Mouse (Mus musculus) CH12.LX (cell line): ENCODE results near the gene Mpz. TPM values are rescaled to one million over a fixed set of nuclear protein-coding genes. Genes with fewer than 3 reads are reported as not detected.

Experiments used
- DNase-seq: peaks from one replicate; pipeline ENCODE4 v3.0.0-alpha.2; 2013; ENCODE audit errors: extremely low read depth
- H3K27ac ChIP-seq: 2 replicates; pipeline ENCODE4 v1.5.1; 2012; ENCODE audit warnings: low read depth, mild to moderate bottlenecking, control low read depth, moderate library complexity; ENCODE audit not compliant: insufficient read depth
- H3K27me3 ChIP-seq: replicated peaks from 2 replicates; pipeline ENCODE3; 2012; ENCODE audit warnings: inconsistent platforms
- H3K36me3 ChIP-seq, 2 experiments: replicated peaks in 1 of 2; 2 replicates each; pipeline versions ENCODE3 to v1.6.1; 2012; ENCODE audit warnings: inconsistent platforms in 1 of 2, low read length in 1 of 2, mild to moderate bottlenecking in 1 of 2, mixed read lengths in 1 of 2, moderate library complexity in 1 of 2; ENCODE audit not compliant: control insufficient read depth in 1 of 2, insufficient read depth in 1 of 2
- H3K4me1 ChIP-seq, 2 experiments: 2 replicates each; pipeline ENCODE4 v1.6.1; 2012; ENCODE audit warnings: inconsistent platforms in 1 of 2, moderate library complexity in 1 of 2; ENCODE audit not compliant: insufficient read depth in 2 of 2, control insufficient read depth in 1 of 2
- H3K4me2 ChIP-seq: 2 replicates; pipeline ENCODE4 v1.6.1; 2012; ENCODE audit warnings: low read depth, mild to moderate bottlenecking, control low read depth; ENCODE audit not compliant: poor library complexity, insufficient read depth, severe bottlenecking
- H3K4me3 ChIP-seq, 3 experiments: fragments of 150-350 bp in 1 of 3; sonication (generic) in 1 of 3; replicated peaks in 1 of 3; 2 replicates each; pipeline versions ENCODE3 to v1.5.1; 2011 to 2012; ENCODE audit warnings: low read depth in 2 of 3, low read length in 2 of 3, mild to moderate bottlenecking in 2 of 3, moderate library complexity in 2 of 3, control low read depth in 1 of 3, improper control_type of control experiment in 1 of 3, inconsistent platforms in 1 of 3, mixed read lengths in 1 of 3; ENCODE audit not compliant: poor library complexity in 1 of 3
- H3K79me2 ChIP-seq: replicated peaks from 2 replicates; pipeline ENCODE4 v1.6.1; 2012; ENCODE audit warnings: mild to moderate bottlenecking, moderate library complexity; ENCODE audit not compliant: control insufficient read depth, poor library complexity, insufficient read depth, severe bottlenecking; ENCODE audit errors: extremely low read depth
- H3K9ac ChIP-seq: 2 replicates; pipeline ENCODE4 v1.6.1; 2012; ENCODE audit warnings: low read depth, mild to moderate bottlenecking, control low read depth, moderate library complexity; ENCODE audit not compliant: insufficient read depth
- H3K9me3 ChIP-seq: replicated peaks from 2 replicates; pipeline ENCODE3; 2012; ENCODE audit warnings: low read length, inconsistent platforms, mixed read lengths
- NELFE ChIP-seq: IDR thresholded peaks from 2 replicates; pipeline ENCODE4 v1.6.1; 2011; ENCODE audit warnings: low read depth, low read length, improper control_type of control experiment
- RAD21 ChIP-seq: IDR thresholded peaks from 2 replicates; pipeline ENCODE4 v1.6.1; 2011; ENCODE audit warnings: low read depth, mild to moderate bottlenecking, low read length, improper control_type of control experiment, moderate library complexity
- SIN3A ChIP-seq: IDR thresholded peaks from 2 replicates; pipeline ENCODE4 v1.6.1; 2012; ENCODE audit warnings: low read length, improper control_type of control experiment, inconsistent platforms
- SMC3 ChIP-seq: IDR thresholded peaks from 2 replicates; pipeline ENCODE4 v1.6.1; 2011; ENCODE audit warnings: low read depth, low read length, improper control_type of control experiment
- USF2 ChIP-seq: conservative IDR thresholded peaks from 2 replicates; pipeline ENCODE4 v1.6.1; 2011; ENCODE audit warnings: low read depth, low read length, improper control_type of control experiment
- dilution Hi-C: fragments of 300-500 bp; cut with MboI; formaldehyde crosslinking; loops from 2 replicates; pipeline ENCODE4 v1.14.3; 2020; ENCODE audit warnings: low sequenced_read_pairs; ENCODE audit not compliant: extremely low pct_unique_long_range_greater_than_20kb, extremely low pct_ligation_motif_present
- in situ Hi-C: fragments of 300-500 bp; cut with MboI; formaldehyde crosslinking; loops from 3 replicates; pipeline ENCODE4 v1.14.3; 2019; ENCODE audit warnings: low sequenced_read_pairs, low pct_ligation_motif_present, low pct_unique_long_range_greater_than_20kb, mixed read lengths
- polyA plus RNA-seq: library from polyadenylated mRNA; unstranded; fragments of >175 nt; gene quantifications from 2 replicates; pipeline ENCODE4 v1.2.1, GENCODE M21; 2012; ENCODE audit warnings: low read depth; ENCODE audit not compliant: insufficient read length
- total RNA-seq, 2 experiments: library from RNA; depleted of rRNA; stranded (reverse); fragments of 300-350 nt in 1 of 2; fragments of >200 nt in 1 of 2; gene quantifications; 2 replicates each; pipeline ENCODE4 v1.2.3; 2012 to 2014

Gene Mpz
- total and polyA plus RNA-seq, 3 experiments: 0.21 to 0.49 TPM; not detected in 1

DNA sequence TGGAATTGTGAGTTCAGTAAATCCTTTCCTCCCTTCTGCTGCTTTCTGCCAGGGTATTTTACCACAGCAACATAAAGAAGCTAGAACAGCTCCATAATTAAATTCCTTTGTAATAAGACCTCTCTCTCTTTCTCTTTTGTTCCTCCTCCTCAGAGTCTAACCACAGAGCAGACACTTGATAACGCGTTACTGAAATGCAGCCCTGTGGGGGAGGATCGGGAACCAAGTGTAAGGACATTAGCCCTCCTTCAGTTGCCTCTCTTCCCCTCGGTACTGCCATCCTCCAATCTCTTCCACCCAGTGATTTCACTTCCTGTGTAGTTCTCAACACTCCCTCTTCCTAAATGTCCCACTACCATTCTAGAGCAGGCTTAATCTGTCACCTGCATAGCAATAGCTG, 58.9 kb downstream of the Mpz start:
- Histone ChIP-seq H3K79me2 (no peaks in the 10 kb centered on the region), H3K27me3 (peaks cover 33% of the 10 kb centered on the region), H3K4me3 (no peak overlapping the region), H3K9me3 (peaks cover 5% of the 10 kb centered on the region), H3K27ac (no peak overlapping the region), H3K9ac (no peak overlapping the region), H3K36me3 (no peaks in the 10 kb centered on the region), H3K4me1 (no peaks in the 10 kb centered on the region), H3K4me2 (no peak overlapping the region)
- TF ChIP-seq RAD21 (no peak), NELFE (no peak), USF2 (no peak), SIN3A (no peak), SMC3 (no peak)
- dilution Hi-C loops (no loop called here), in situ Hi-C loops (no loop called here)
- no peak for DNase-seq

Other genes with a start within 250 kb of the Mpz start
Only the 20 nearest of the 24 such genes appear.
- 20.2 and 31.8 TPM in 2 replicates for gene Fcgr2b, start 174.2 kb upstream of the Mpz start, total RNA-seq (2012; rRNA removed)
- gene Fcgr2b, start 174.2 kb upstream of the Mpz start, total RNA-seq (2014; rRNA removed): 29.5 and 31.1 TPM in 2 replicates
- gene Fcgr2b, start 174.2 kb upstream of the Mpz start, polyA plus RNA-seq: 36.1 and 44.3 TPM in 2 replicates
- gene Fcgr4, start 131.8 kb upstream of the Mpz start, total RNA-seq (2012; rRNA removed): 48.4 and 56.8 TPM in 2 replicates
- gene Fcgr4, start 131.8 kb upstream of the Mpz start, total RNA-seq (2014; rRNA removed): 41.8 and 50.2 TPM in 2 replicates
- 46.7 and 52.8 TPM in 2 replicates for gene Fcgr4, start 131.8 kb upstream of the Mpz start, polyA plus RNA-seq
- 4.3 and 8.5 TPM in 2 replicates for gene Fcgr3, start 85.8 kb upstream of the Mpz start, total RNA-seq (2012; rRNA removed)
- gene Fcgr3, start 85.8 kb upstream of the Mpz start, total RNA-seq (2014; rRNA removed): 6.1 and 6.3 TPM in 2 replicates
- gene Fcgr3, start 85.8 kb upstream of the Mpz start, polyA plus RNA-seq: 2.6 and 3.7 TPM in 2 replicates
- gene Cfap126, start 36.8 kb upstream of the Mpz start, total RNA-seq (2012; rRNA removed): 0.76 and 2.0 TPM in 2 replicates
- 0.43 and 0.79 TPM in 2 replicates for gene Cfap126, start 36.8 kb upstream of the Mpz start, total RNA-seq (2014; rRNA removed)
- 2.5 and 3.4 TPM in 2 replicates for gene Cfap126, start 36.8 kb upstream of the Mpz start, polyA plus RNA-seq
- 79.4 and 87.5 TPM in 2 replicates for gene Sdhc, start 108 bp upstream of the Mpz start, total RNA-seq (2012; rRNA removed)
- 178 and 205 TPM in 2 replicates for gene Sdhc, start 108 bp upstream of the Mpz start, total RNA-seq (2014; rRNA removed)
- 120 and 153 TPM in 2 replicates for gene Sdhc, start 108 bp upstream of the Mpz start, polyA plus RNA-seq
- not detected in 2 replicates for gene Pcp4l1, start 45.6 kb downstream of the Mpz start, total RNA-seq (2012; rRNA removed)
- not detected in 2 replicates for gene Pcp4l1, start 45.6 kb downstream of the Mpz start, total RNA-seq (2014; rRNA removed)
- gene Pcp4l1, start 45.6 kb downstream of the Mpz start, polyA plus RNA-seq: not detected in 2 replicates
- 1.2 and 1.6 TPM in 2 replicates for gene Nr1i3, start 63.3 kb downstream of the Mpz start, total RNA-seq (2012; rRNA removed)
- not detected in 2 replicates for gene Nr1i3, start 63.3 kb downstream of the Mpz start, total RNA-seq (2014; rRNA removed)
- 0.10 and 0.23 TPM in 2 replicates for gene Nr1i3, start 63.3 kb downstream of the Mpz start, polyA plus RNA-seq
- 37.1 and 37.6 TPM in 2 replicates for gene Tomm40l, start 71.8 kb downstream of the Mpz start, total RNA-seq (2012; rRNA removed)
- gene Tomm40l, start 71.8 kb downstream of the Mpz start, total RNA-seq (2014; rRNA removed): 34.4 and 36.0 TPM in 2 replicates
- gene Tomm40l, start 71.8 kb downstream of the Mpz start, polyA plus RNA-seq: 24.7 and 32.8 TPM in 2 replicates
- gene Apoa2, start 74.3 kb downstream of the Mpz start, total RNA-seq (2012; rRNA removed): 5.3 and 6.2 TPM in 2 replicates
- gene Apoa2, start 74.3 kb downstream of the Mpz start, total RNA-seq (2014; rRNA removed): 3.0 and 3.7 TPM in 2 replicates
- 3.1 and 4.9 TPM in 2 replicates for gene Apoa2, start 74.3 kb downstream of the Mpz start, polyA plus RNA-seq
- gene Fcer1g, start 83.7 kb downstream of the Mpz start, total RNA-seq (2012; rRNA removed): 10.1 and 13.6 TPM in 2 replicates
- 22.7 and 31.3 TPM in 2 replicates for gene Fcer1g, start 83.7 kb downstream of the Mpz start, total RNA-seq (2014; rRNA removed)
- 35.6 and 51.2 TPM in 2 replicates for gene Fcer1g, start 83.7 kb downstream of the Mpz start, polyA plus RNA-seq
- 0.13 and 0.25 TPM in 2 replicates for gene Adamts4, start 99.7 kb downstream of the Mpz start, total RNA-seq (2012; rRNA removed)
- gene Adamts4, start 99.7 kb downstream of the Mpz start, total RNA-seq (2014; rRNA removed): 0.04 and 0.08 TPM in 2 replicates
- 0.09 and 0.19 TPM in 2 replicates for gene Adamts4, start 99.7 kb downstream of the Mpz start, polyA plus RNA-seq
- gene Ndufs2, start 100.7 kb downstream of the Mpz start, total RNA-seq (2012; rRNA removed): 244 and 265 TPM in 2 replicates
- gene Ndufs2, start 100.7 kb downstream of the Mpz start, total RNA-seq (2014; rRNA removed): 239 and 242 TPM in 2 replicates
- gene Ndufs2, start 100.7 kb downstream of the Mpz start, polyA plus RNA-seq: 242 and 264 TPM in 2 replicates
- gene B4galt3, start 119.6 kb downstream of the Mpz start, total RNA-seq (2012; rRNA removed): 27.4 and 27.8 TPM in 2 replicates
- 18.3 and 19.3 TPM in 2 replicates for gene B4galt3, start 119.6 kb downstream of the Mpz start, total RNA-seq (2014; rRNA removed)
- 23.1 TPM in 2 replicates for gene B4galt3, start 119.6 kb downstream of the Mpz start, polyA plus RNA-seq
- 12.4 and 13.6 TPM in 2 replicates for gene Ppox, start 130.5 kb downstream of the Mpz start, total RNA-seq (2012; rRNA removed)
- 10.5 and 13.7 TPM in 2 replicates for gene Ppox, start 130.5 kb downstream of the Mpz start, total RNA-seq (2014; rRNA removed)
- gene Ppox, start 130.5 kb downstream of the Mpz start, polyA plus RNA-seq: 13.9 and 15.1 TPM in 2 replicates
- gene Usp21, start 137.3 kb downstream of the Mpz start, total RNA-seq (2012; rRNA removed): 13.1 and 14.2 TPM in 2 replicates
- 7.1 and 8.5 TPM in 2 replicates for gene Usp21, start 137.3 kb downstream of the Mpz start, total RNA-seq (2014; rRNA removed)
- 34.3 and 37.6 TPM in 2 replicates for gene Usp21, start 137.3 kb downstream of the Mpz start, polyA plus RNA-seq
- gene Ufc1, start 144.3 kb downstream of the Mpz start, total RNA-seq (2012; rRNA removed): 98.4 and 120 TPM in 2 replicates
- gene Ufc1, start 144.3 kb downstream of the Mpz start, total RNA-seq (2014; rRNA removed): 115 and 121 TPM in 2 replicates
- gene Ufc1, start 144.3 kb downstream of the Mpz start, polyA plus RNA-seq: 71.4 and 76.2 TPM in 2 replicates
- 18.7 and 21.5 TPM in 2 replicates for gene Dedd, start 178.4 kb downstream of the Mpz start, total RNA-seq (2012; rRNA removed)
- 13.1 and 14.5 TPM in 2 replicates for gene Dedd, start 178.4 kb downstream of the Mpz start, total RNA-seq (2014; rRNA removed)
- gene Dedd, start 178.4 kb downstream of the Mpz start, polyA plus RNA-seq: 34.5 and 35.8 TPM in 2 replicates
- gene Nit1, start 194.9 kb downstream of the Mpz start, total RNA-seq (2012; rRNA removed): 40.8 and 41.0 TPM in 2 replicates
- gene Nit1, start 194.9 kb downstream of the Mpz start, total RNA-seq (2014; rRNA removed): 48.6 and 51.4 TPM in 2 replicates
- gene Nit1, start 194.9 kb downstream of the Mpz start, polyA plus RNA-seq: 39.5 and 42.4 TPM in 2 replicates
- 25.2 and 28.2 TPM in 2 replicates for gene Pfdn2, start 195.0 kb downstream of the Mpz start, total RNA-seq (2012; rRNA removed)
- 32.3 and 33.0 TPM in 2 replicates for gene Pfdn2, start 195.0 kb downstream of the Mpz start, total RNA-seq (2014; rRNA removed)
- 292 and 408 TPM in 2 replicates for gene Pfdn2, start 195.0 kb downstream of the Mpz start, polyA plus RNA-seq
- 0.08 and 0.13 TPM in 2 replicates for gene Klhdc9, start 210.1 kb downstream of the Mpz start, total RNA-seq (2012; rRNA removed)
- gene Klhdc9, start 210.1 kb downstream of the Mpz start, total RNA-seq (2014; rRNA removed): not detected in 2 replicates
- not detected in 2 replicates for gene Klhdc9, start 210.1 kb downstream of the Mpz start, polyA plus RNA-seq